Mouse (Mus musculus): Measurements from ENCODE around the gene Egf. TPM values are rescaled to one million over a fixed set of nuclear protein-coding genes. Genes with fewer than 3 reads are reported as not detected.
"Not testable (repeated sequence)": the region's sequence is repeated elsewhere in the genome, so short reads cannot be mapped to it uniquely, and the experiment has no call there.

Egf gene
- polyA plus RNA-seq, 1 experiment = 0.50 TPM

- TF ChIP-seq CTCF (IDR thresholded peaks at IDR 0.05; ENCODE audit: low read depth, low read length) (no peak), POLR2A (IDR thresholded peaks at IDR 0.05; ENCODE audit: borderline replicate concordance, low read depth, low read length) (no peak)
- no peak overlapping the region for H3K27ac ChIP-seq (ENCODE audit: insufficient read depth, low read depth, low read length)
- H3K4me3 ChIP-seq (ENCODE audit: insufficient read depth, low read length) = no peak overlapping the region
- H3K4me1 ChIP-seq (ENCODE audit: control insufficient read depth, insufficient read depth, low read length) = no peaks in the 10 kb centered on the region
Observed at GRCm38 (mm10) chr3:129766971-129767794, 12.1 kb upstream of the Egf start.

GRCm38 (mm10) chr3:129766106-129766505 lies 11.0 kb upstream of the Egf start:
- Histone ChIP-seq H3K4me1 (ENCODE audit: control insufficient read depth, insufficient read depth, low read length) (no peaks in the 10 kb centered on the region), H3K27ac (ENCODE audit: insufficient read depth, low read depth, low read length) (no peak overlapping the region), H3K4me3 (ENCODE audit: insufficient read depth, low read length) (no peak overlapping the region)
- TF ChIP-seq POLR2A (IDR thresholded peaks at IDR 0.05; ENCODE audit: borderline replicate concordance, low read depth, low read length) = no peak
- no peak for TF ChIP-seq CTCF (IDR thresholded peaks at IDR 0.05; ENCODE audit: low read depth, low read length)

GRCm38 (mm10) chr3:129757599-129757998 lies 2.5 kb upstream of the Egf start:
- H3K27ac ChIP-seq (ENCODE audit: insufficient read depth, low read depth, low read length); H3K4me3 ChIP-seq (ENCODE audit: insufficient read depth, low read length); H3K4me1 ChIP-seq (ENCODE audit: control insufficient read depth, insufficient read depth, low read length): not testable (repeated sequence)

GRCm38 (mm10) chr3:129744803-129745202 lies 10.3 kb downstream of the Egf start:
- TF ChIP-seq POLR2A (IDR thresholded peaks at IDR 0.05; ENCODE audit: borderline replicate concordance, low read depth, low read length) = no peak
- TF ChIP-seq CTCF (IDR thresholded peaks at IDR 0.05; ENCODE audit: low read depth, low read length) = peak; percentile 40; the same call in 1 of the 2 replicates
- no peak overlapping the region for H3K4me3 ChIP-seq (ENCODE audit: insufficient read depth, low read length)
- no peaks in the 10 kb centered on the region for H3K4me1 ChIP-seq (ENCODE audit: control insufficient read depth, insufficient read depth, low read length)
- H3K27ac ChIP-seq (ENCODE audit: insufficient read depth, low read depth, low read length) = no peak overlapping the region

- TF ChIP-seq CTCF (IDR thresholded peaks at IDR 0.05; ENCODE audit: low read depth, low read length) = no peak
- TF ChIP-seq POLR2A (IDR thresholded peaks at IDR 0.05; ENCODE audit: borderline replicate concordance, low read depth, low read length) = no peak
- H3K4me3 ChIP-seq (ENCODE audit: insufficient read depth, low read length) = no peak overlapping the region
- no peaks in the 10 kb centered on the region for H3K4me1 ChIP-seq (ENCODE audit: control insufficient read depth, insufficient read depth, low read length)
- H3K27ac ChIP-seq (ENCODE audit: insufficient read depth, low read depth, low read length) = no peak overlapping the region
Observed at GRCm38 (mm10) chr3:129742781-129743180, 12.3 kb downstream of the Egf start.

- TF ChIP-seq CTCF (IDR thresholded peaks at IDR 0.05; ENCODE audit: low read depth, low read length) = no peak
- TF ChIP-seq POLR2A (IDR thresholded peaks at IDR 0.05; ENCODE audit: borderline replicate concordance, low read depth, low read length) = no peak
Observed at GRCm38 (mm10) chr3:129738291-129739183, 16.6 kb downstream of the Egf start.

GRCm38 (mm10) chr3:129731636-129732035 lies 23.5 kb downstream of the Egf start:
- H3K4me3 ChIP-seq (ENCODE audit: insufficient read depth, low read length) = no peak overlapping the region
- no peak for TF ChIP-seq CTCF (IDR thresholded peaks at IDR 0.05; ENCODE audit: low read depth, low read length)
- no peak for TF ChIP-seq POLR2A (IDR thresholded peaks at IDR 0.05; ENCODE audit: borderline replicate concordance, low read depth, low read length)
- no peak overlapping the region for H3K27ac ChIP-seq (ENCODE audit: insufficient read depth, low read depth, low read length)
- no peaks in the 10 kb centered on the region for H3K4me1 ChIP-seq (ENCODE audit: control insufficient read depth, insufficient read depth, low read length)

More at GRCm38 (mm10) chr3:129738291-129739183, 16.6 kb downstream of the Egf start:
- Histone ChIP-seq H3K27ac (ENCODE audit: insufficient read depth, low read depth, low read length) (no peak overlapping the region), H3K4me3 (ENCODE audit: insufficient read depth, low read length) (no peak overlapping the region), H3K4me1 (ENCODE audit: control insufficient read depth, insufficient read depth, low read length) (no peaks in the 10 kb centered on the region)

GRCm38 (mm10) chr3:129730426-129730825 lies 24.7 kb downstream of the Egf start:
- Histone ChIP-seq H3K4me3 (ENCODE audit: insufficient read depth, low read length) (no peak overlapping the region), H3K4me1 (ENCODE audit: control insufficient read depth, insufficient read depth, low read length) (no peaks in the 10 kb centered on the region), H3K27ac (ENCODE audit: insufficient read depth, low read depth, low read length) (no peak overlapping the region)
- TF ChIP-seq CTCF (IDR thresholded peaks at IDR 0.05; ENCODE audit: low read depth, low read length) (no peak), POLR2A (IDR thresholded peaks at IDR 0.05; ENCODE audit: borderline replicate concordance, low read depth, low read length) (no peak)

GRCm38 (mm10) chr3:129729916-129730315 lies 25.2 kb downstream of the Egf start:
- H3K4me1 ChIP-seq (ENCODE audit: control insufficient read depth, insufficient read depth, low read length) = no peaks in the 10 kb centered on the region
- TF ChIP-seq POLR2A (IDR thresholded peaks at IDR 0.05; ENCODE audit: borderline replicate concordance, low read depth, low read length) = no peak
- TF ChIP-seq CTCF (IDR thresholded peaks at IDR 0.05; ENCODE audit: low read depth, low read length) = no peak
- H3K4me3 ChIP-seq (ENCODE audit: insufficient read depth, low read length) = no peak overlapping the region
- H3K27ac ChIP-seq (ENCODE audit: insufficient read depth, low read depth, low read length) = no peak overlapping the region

- Histone ChIP-seq H3K4me1 (ENCODE audit: control insufficient read depth, insufficient read depth, low read length) (peaks cover 9% of the 10 kb centered on the region), H3K27ac (ENCODE audit: insufficient read depth, low read depth, low read length) (no peak overlapping the region), H3K4me3 (ENCODE audit: insufficient read depth, low read length) (no peak overlapping the region)
- TF ChIP-seq CTCF (IDR thresholded peaks at IDR 0.05; ENCODE audit: low read depth, low read length) = no peak
- no peak for TF ChIP-seq POLR2A (IDR thresholded peaks at IDR 0.05; ENCODE audit: borderline replicate concordance, low read depth, low read length)
Observed at GRCm38 (mm10) chr3:129725592-129725991, 29.5 kb downstream of the Egf start.
